Comparison of ENCODE assay signal across 17 mouse cellular contexts in the genomic region with DNA sequence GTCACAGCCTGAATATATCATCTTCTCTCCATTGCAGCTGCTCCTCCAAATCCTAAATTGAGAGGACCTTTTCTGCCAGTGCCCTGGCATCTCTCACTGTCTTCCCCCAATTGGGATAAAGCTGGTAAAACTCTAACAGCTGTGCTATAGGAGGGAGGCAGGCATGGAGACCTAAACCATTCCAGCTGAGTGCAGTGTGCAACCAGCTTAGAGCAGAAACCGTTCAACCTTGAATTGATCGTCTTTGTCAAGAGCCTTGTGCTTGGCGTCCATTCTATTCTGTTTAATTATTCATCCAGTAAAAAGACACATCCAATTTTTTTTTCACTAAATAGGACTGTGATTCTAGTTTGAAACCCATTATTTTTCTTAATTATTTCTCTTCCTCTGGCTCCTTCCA.
DNase-seq lines count a peak whose midpoint lies in the region; ATAC-seq and TF ChIP-seq lines count a peak whose summit lies in the region.
"Had no signal": no experiment of that assay in that cellular context is flagged by ENCODE, and none has a peak within 500 bp of the region (broad histone marks: within the 10 kb centered on the region; RNA-seq: fewer than 3 reads in every experiment).

No protein-coding gene starts in this region.

- TF ChIP-seq EP300 in lung, postnatal 0 days (IDR thresholded peaks at IDR 0.05): no peak

- H3K4me3 ChIP-seq in midbrain, embryonic 11.5 days (ENCODE audit: low read depth, low read length): no peak overlapping the region
- H3K4me3 ChIP-seq in midbrain, embryonic 15.5 days: no peak overlapping the region
- no peak overlapping the region for H3K4me3 ChIP-seq in hindbrain, embryonic 15.5 days
- no peak overlapping the region for H3K4me3 ChIP-seq in lung, postnatal 0 days (ENCODE audit: low read depth, low read length)
- H3K4me3 ChIP-seq: embryonic facial prominence, embryonic 13.5 days; liver, embryonic 13.5 days had no signal

- H3K27me3 ChIP-seq in midbrain, embryonic 11.5 days (ENCODE audit: control insufficient read depth, insufficient read depth, low read length): no peaks in the 10 kb centered on the region
- H3K27me3 ChIP-seq in midbrain, embryonic 15.5 days (replicated peaks): no peaks in the 10 kb centered on the region
- no peaks in the 10 kb centered on the region for H3K27me3 ChIP-seq in hindbrain, embryonic 15.5 days
- H3K27me3 ChIP-seq in lung, postnatal 0 days (replicated peaks; ENCODE audit: insufficient read depth, low read length): no peaks in the 10 kb centered on the region
- H3K27me3 ChIP-seq: embryonic facial prominence, embryonic 13.5 days; liver, embryonic 13.5 days had no signal

- no peak for TF ChIP-seq CTCF in lung, postnatal 0 days (IDR thresholded peaks at IDR 0.05)

- H3K27ac ChIP-seq in midbrain, embryonic 11.5 days (ENCODE audit: low read depth, low read length): no peak overlapping the region
- H3K27ac ChIP-seq in midbrain, embryonic 15.5 days: no peak overlapping the region
- no peak overlapping the region for H3K27ac ChIP-seq in hindbrain, embryonic 15.5 days (replicated peaks)
- H3K27ac ChIP-seq in lung, postnatal 0 days (ENCODE audit: low read length): no peak overlapping the region
- H3K27ac ChIP-seq: embryonic facial prominence, embryonic 13.5 days; liver, embryonic 13.5 days had no signal

- no peak overlapping the region for H3K4me2 ChIP-seq in midbrain, embryonic 11.5 days
- H3K4me2 ChIP-seq in midbrain, embryonic 15.5 days: no peak overlapping the region
- no peak overlapping the region for H3K4me2 ChIP-seq in hindbrain, embryonic 15.5 days
- H3K4me2 ChIP-seq in lung, postnatal 0 days (replicated peaks; ENCODE audit: low read depth, low read length): no peak overlapping the region
- H3K4me2 ChIP-seq: embryonic facial prominence, embryonic 13.5 days; heart, embryonic 11.5 days; liver, embryonic 13.5 days had no signal

- H3K4me1 ChIP-seq in midbrain, embryonic 11.5 days (ENCODE audit: control insufficient read depth, insufficient read depth, low read length): peaks cover 3% of the 10 kb centered on the region; the same call in 1 of the 2 replicates
- H3K4me1 ChIP-seq in midbrain, embryonic 15.5 days: no peaks in the 10 kb centered on the region
- peaks cover 8% of the 10 kb centered on the region; the same call in 1 of the 2 replicates for H3K4me1 ChIP-seq in hindbrain, embryonic 15.5 days (replicated peaks)
- no peaks in the 10 kb centered on the region for H3K4me1 ChIP-seq in lung, postnatal 0 days (ENCODE audit: insufficient read depth, low read depth, low read length)
- H3K4me1 ChIP-seq: embryonic facial prominence, embryonic 13.5 days; liver, embryonic 13.5 days had no signal

- H3K9me3 ChIP-seq in midbrain, embryonic 11.5 days (ENCODE audit: control insufficient read depth, low read length): no peaks in the 10 kb centered on the region
- H3K9me3 ChIP-seq in midbrain, embryonic 15.5 days: no peaks in the 10 kb centered on the region
- no peaks in the 10 kb centered on the region for H3K9me3 ChIP-seq in hindbrain, embryonic 15.5 days
- no peaks in the 10 kb centered on the region for H3K9me3 ChIP-seq in lung, postnatal 0 days (ENCODE audit: low read length)
- H3K9me3 ChIP-seq: embryonic facial prominence, embryonic 13.5 days; liver, embryonic 13.5 days had no signal

- 20% methylated on average over 3 of the region's 3 CpGs for WGBS in midbrain, embryonic 11.5 days
- 15% methylated on average over 3 of the region's 3 CpGs for WGBS in midbrain, embryonic 15.5 days
- WGBS in hindbrain, embryonic 15.5 days: 17% methylated on average over 3 of the region's 3 CpGs
- WGBS in lung, postnatal 0 days: 73% methylated on average over 3 of the region's 3 CpGs

- H3K9ac ChIP-seq in midbrain, embryonic 11.5 days (ENCODE audit: low read length): no peak overlapping the region
- no peak overlapping the region for H3K9ac ChIP-seq in midbrain, embryonic 15.5 days
- H3K9ac ChIP-seq in hindbrain, embryonic 15.5 days: no peak overlapping the region
- H3K9ac ChIP-seq in lung, postnatal 0 days (replicated peaks; ENCODE audit: low read depth): no peak overlapping the region
- H3K9ac ChIP-seq: embryonic facial prominence, embryonic 13.5 days; liver, embryonic 13.5 days had no signal

- ATAC-seq in midbrain, embryonic 11.5 days (ENCODE audit: low FRiP score): 0 out of 2 replicates have a peak, but pooled peaks have one; percentile 61
- no peak for ATAC-seq in midbrain, embryonic 15.5 days (replicated peaks)
- ATAC-seq in hindbrain, embryonic 15.5 days (ENCODE audit: low FRiP score, low read depth): 0 out of 2 replicates have a peak, but pooled peaks have one; percentile 48
- no peak for ATAC-seq in lung, postnatal 0 days
- ATAC-seq in megakaryocyte progenitor cell, adult 5-6 weeks (replicated peaks; ENCODE audit: poor library complexity): no peak
- ATAC-seq: intestine, postnatal 0 days had no signal

- DNase-seq in cerebellum, postnatal 10 days: peak; percentile 12 to 46
- DNase-seq in cerebellum, adult 8-10 months: no peak
- no peak for DNase-seq in midbrain, embryonic 11.5 days (ENCODE audit: low spot score, missing footprints)
- DNase-seq in lung, postnatal 0 days (ENCODE audit: low spot score): no peak
- no peak for DNase-seq in thymus, postnatal 25 days
- DNase-seq: adrenal gland, postnatal 25 days; cerebellum, adult 9-11 months; gastrocnemius, postnatal 14 days; kidney, postnatal 36 days; liver, embryonic 13.5 days; lung, postnatal 10 days had no signal

- H3K36me3 ChIP-seq in midbrain, embryonic 11.5 days (ENCODE audit: control insufficient read depth, insufficient read depth, low read length): no peaks in the 10 kb centered on the region
- no peaks in the 10 kb centered on the region for H3K36me3 ChIP-seq in midbrain, embryonic 15.5 days (replicated peaks)
- no peaks in the 10 kb centered on the region for H3K36me3 ChIP-seq in hindbrain, embryonic 15.5 days
- H3K36me3 ChIP-seq in lung, postnatal 0 days (ENCODE audit: insufficient read depth, low read length): no peaks in the 10 kb centered on the region
- H3K36me3 ChIP-seq: embryonic facial prominence, embryonic 13.5 days; liver, embryonic 13.5 days had no signal

Comparison
In these comparisons a context has a peak if more than half of its experiments do, and no peak if none do; other contexts are left out.
1. DNase-seq: peak in cerebellum, postnatal 10 days (2 of 2); none in cerebellum, adult 8-10 months (single experiment), midbrain, embryonic 11.5 days (single experiment), lung, postnatal 0 days (single experiment) and thymus, postnatal 25 days (single experiment).
2. ATAC-seq: peak in midbrain, embryonic 11.5 days (single experiment) and hindbrain, embryonic 15.5 days (single experiment); none in midbrain, embryonic 15.5 days (single experiment), lung, postnatal 0 days (single experiment) and megakaryocyte progenitor cell, adult 5-6 weeks (single experiment).